Mouse (Mus musculus): ENCODE data around the gene Ptprg.

GRCm38 (mm10) chr14:11828086-11828485 is 274.8 kb downstream of the Ptprg start:
- TF ChIP-seq CTCF (IDR thresholded peaks at IDR 0.05; ENCODE audit: borderline replicate concordance, extremely low read depth, insufficient read depth, insufficient read length) (no peak), POLR2A (IDR thresholded peaks at IDR 0.05; ENCODE audit: borderline replicate concordance, extremely low read depth, insufficient read depth, insufficient read length, poor library complexity, severe bottlenecking) (no peak)
